Mouse (Mus musculus) gonadal fat pad, adult 2 months (tissue): ENCODE results near the gene Tbccd1. TPM values are rescaled to one million over a fixed set of nuclear protein-coding genes. Genes with fewer than 3 reads are reported as not detected.
A peak's percentile ranks its signal among the peaks of the same experiment; 100 is the strongest.
"Not testable (repeated sequence)": the region's sequence is repeated elsewhere in the genome, so short reads cannot be mapped to it uniquely, and the experiment has no call there.

Experiments used
- DNase-seq: peaks from one replicate; pipeline ENCODE4 v3.0.0-alpha.2; 2012; ENCODE audit warnings: low read depth
- polyA plus RNA-seq: library from polyadenylated mRNA; depleted of rRNA; stranded (reverse); fragments of >200 nt; gene quantifications from 2 replicates; pipeline ENCODE4 v1.2.3, GENCODE M21; 2012; rRNA removed

The Tbccd1 gene
- polyA plus RNA-seq, 1 experiment: 19.8 TPM

GRCm38 (mm10) chr16:22782686-22783085 is 74.8 kb downstream of the Tbccd1 start:
- no peak for DNase-seq

- DNase-seq: peak; percentile 28
Measured at GRCm38 (mm10) chr16:22779228-22779835, 78.1 kb downstream of the Tbccd1 start.

- DNase-seq: not testable (repeated sequence)
Measured at GRCm38 (mm10) chr16:22778296-22778695, 79.2 kb downstream of the Tbccd1 start.

DNA sequence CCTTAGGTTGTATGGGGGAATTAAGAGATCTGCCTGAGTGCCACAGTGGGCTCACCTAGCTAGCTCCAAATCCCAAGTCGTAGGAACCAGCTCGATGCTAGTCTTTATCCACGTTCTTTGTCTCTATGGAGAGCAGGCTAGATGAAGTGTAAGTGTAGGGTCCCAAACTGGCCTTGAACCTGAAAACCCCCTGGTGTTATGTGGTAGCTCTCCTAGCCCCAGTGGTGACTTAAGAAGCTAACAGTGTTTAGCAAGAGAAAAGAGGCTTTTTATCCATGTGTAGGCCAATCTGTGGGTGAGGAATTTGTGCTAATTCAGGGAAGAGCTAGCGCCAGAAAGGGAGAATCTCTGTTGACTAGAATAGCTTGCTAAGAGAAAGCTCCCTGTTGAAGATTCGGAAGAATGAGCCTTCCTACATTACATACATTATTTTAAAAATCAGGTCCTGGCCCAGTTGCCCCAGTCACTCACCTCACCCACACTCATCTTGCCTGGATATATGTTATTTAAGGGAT is 81.9 kb downstream of the Tbccd1 start:
- no peak for DNase-seq

DNA sequence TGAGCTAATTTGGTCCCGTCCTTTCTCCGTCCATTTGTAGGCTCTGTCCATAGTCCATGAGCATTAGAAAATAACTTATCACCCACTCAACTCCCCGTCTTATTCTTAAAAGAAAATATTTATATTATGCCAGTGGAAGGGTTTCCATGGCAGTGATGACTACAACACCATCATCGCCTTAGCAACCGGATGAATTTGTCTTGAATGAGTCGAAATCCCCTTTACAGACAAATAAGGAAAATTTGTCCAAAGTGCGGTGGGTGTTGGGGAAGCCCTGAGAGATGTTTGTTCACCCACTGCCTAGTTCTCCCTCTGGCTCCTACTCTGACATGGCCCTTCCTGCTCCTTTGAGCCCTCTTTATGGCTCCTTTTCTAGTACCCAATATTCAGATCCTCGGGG is 88.8 kb downstream of the Tbccd1 start:
- no peak for DNase-seq

DNA sequence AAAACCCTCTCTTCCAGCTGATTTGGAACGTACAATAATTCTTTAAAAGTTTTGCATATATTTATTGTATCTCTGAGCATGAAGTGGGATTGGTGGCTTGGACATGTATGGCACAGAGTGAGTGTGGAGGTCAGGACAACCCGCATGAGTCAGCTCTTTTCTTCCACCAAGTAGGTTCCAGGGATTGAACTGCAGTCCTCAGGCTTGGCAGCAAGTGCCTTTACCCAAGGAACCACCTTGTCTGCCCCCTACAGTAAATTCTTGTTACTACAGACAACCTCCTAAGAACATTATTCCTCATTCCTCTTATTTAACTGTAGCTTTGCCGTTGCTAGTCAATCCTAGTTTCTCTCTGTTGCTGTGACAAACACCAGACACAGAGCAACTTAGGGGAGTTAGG is 90.1 kb downstream of the Tbccd1 start:
- no peak for DNase-seq

DNA sequence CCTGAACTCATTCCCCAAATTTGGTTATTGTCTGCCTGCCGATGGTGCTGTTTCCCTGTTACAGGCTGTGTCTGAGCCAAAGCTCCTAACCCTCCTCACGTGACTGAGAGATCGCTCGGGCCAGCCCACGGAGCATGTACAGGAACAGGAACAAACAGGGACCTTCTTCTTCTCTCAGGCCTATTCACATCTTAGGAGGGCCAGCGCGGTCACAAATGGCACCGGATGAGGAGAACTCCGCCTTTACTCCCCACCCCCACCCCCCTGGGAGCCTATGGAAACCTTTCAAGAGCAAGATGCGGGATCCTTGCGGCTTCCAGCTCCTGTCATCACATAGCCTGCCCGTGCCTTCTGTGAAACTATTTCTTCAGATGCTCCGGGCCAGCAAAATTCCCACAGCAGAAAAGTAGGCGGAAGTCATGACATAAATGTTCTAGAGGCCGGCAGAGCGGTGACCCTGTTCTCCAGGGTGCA is 90.7 kb downstream of the Tbccd1 start:
- DNase-seq: no peak

DNA sequence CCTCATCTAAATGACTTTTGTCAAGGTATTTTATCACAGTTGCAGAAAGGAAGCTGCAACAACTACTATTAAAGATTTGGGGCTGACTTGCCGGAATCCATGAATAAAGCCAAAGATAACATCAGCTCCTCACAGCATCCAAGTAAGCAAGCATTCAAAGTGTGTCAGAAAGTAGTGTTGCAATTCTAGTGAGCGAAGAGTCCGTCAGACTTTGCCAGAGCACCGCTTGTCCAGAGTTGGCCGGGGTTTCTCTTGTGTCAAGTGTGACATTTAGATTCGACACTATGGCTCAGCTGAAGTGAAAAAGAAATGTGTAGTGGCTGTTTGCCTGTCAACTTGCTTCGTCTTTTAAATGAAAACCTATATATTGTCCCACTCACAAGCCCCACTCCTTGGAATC is 91.9 kb downstream of the Tbccd1 start:
- DNase-seq: no peak

Other genes starting within 250 kb of the Tbccd1 start
- gene Dgkg, start 200.4 kb downstream of the Tbccd1 start, polyA plus RNA-seq: 1.9 and 2.4 TPM in 2 replicates
- not detected in 2 replicates for gene Crygs, start 46.1 kb downstream of the Tbccd1 start, polyA plus RNA-seq
- gene Dnajb11, start 176 bp upstream of the Tbccd1 start, polyA plus RNA-seq: 21.0 and 35.3 TPM in 2 replicates
- gene Ahsg, start 33.6 kb upstream of the Tbccd1 start, polyA plus RNA-seq: 1.6 and 11.2 TPM in 2 replicates
- gene Fetub, start 60.7 kb upstream of the Tbccd1 start, polyA plus RNA-seq: 10.9 and 13.7 TPM in 2 replicates
- 0.57 TPM in 1 of 2 replicates, not detected in the other for gene Hrg, start 93.4 kb upstream of the Tbccd1 start, polyA plus RNA-seq
- gene Kng2, start 171.8 kb upstream of the Tbccd1 start, polyA plus RNA-seq: 0.85 and 1.1 TPM in 2 replicates
- 0.04 and 0.91 TPM in 2 replicates for gene Kng1, start 200.2 kb upstream of the Tbccd1 start, polyA plus RNA-seq
- 149 and 173 TPM in 2 replicates for gene Eif4a2, start 249.8 kb upstream of the Tbccd1 start, polyA plus RNA-seq